8 mouse cellular contexts compared by ENCODE assay signal in the genomic region with DNA sequence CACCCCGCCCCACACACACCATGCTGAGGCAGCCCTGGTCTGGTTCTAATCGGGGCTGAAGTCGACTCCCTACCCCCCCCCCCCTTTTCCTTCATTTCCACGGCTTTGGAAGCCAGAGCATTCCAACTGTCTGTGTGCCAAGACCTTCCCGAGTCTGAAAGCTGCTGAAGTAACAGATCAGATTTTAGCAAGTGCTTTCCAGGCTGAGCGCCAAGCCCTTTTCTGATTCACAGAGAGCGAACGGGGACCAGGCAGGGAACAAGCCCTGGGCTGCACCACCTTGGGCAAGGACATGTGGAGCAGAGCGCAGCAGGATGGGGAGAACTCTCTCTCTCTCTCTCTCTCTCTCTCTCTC. TPM values are rescaled to one million over a fixed set of nuclear protein-coding genes. Genes with fewer than 3 reads are reported as not detected.
DNase-seq lines count a peak whose midpoint lies in the region; ATAC-seq and TF ChIP-seq lines count a peak whose summit lies in the region.

No protein-coding gene starts in this region.

- peak overlapping the region; percentile 64 for H3K4me3 ChIP-seq in hindbrain, embryonic 11.5 days (ENCODE audit: low read depth, low read length)
- no peak overlapping the region for H3K4me3 ChIP-seq in stomach, postnatal 0 days (ENCODE audit: low read depth, low read length)

- H3K4me2 ChIP-seq in hindbrain, embryonic 11.5 days (replicated peaks; ENCODE audit: low read depth, low read length) = peak overlapping the region; percentile 95
- no peak overlapping the region for H3K4me2 ChIP-seq in stomach, postnatal 0 days (replicated peaks; ENCODE audit: low read depth)

- no peak for TF ChIP-seq CTCF in stomach, postnatal 0 days (IDR thresholded peaks at IDR 0.05; ENCODE audit: low read depth)

- H3K4me1 ChIP-seq in hindbrain, embryonic 11.5 days (replicated peaks; ENCODE audit: control insufficient read depth, insufficient read depth, low read length) = peaks cover 16% of the 10 kb centered on the region
- peaks cover 5% of the 10 kb centered on the region; the same call in 1 of the 2 replicates for H3K4me1 ChIP-seq in stomach, postnatal 0 days (replicated peaks; ENCODE audit: control insufficient read depth, insufficient read depth)

- no peak overlapping the region for H3K9ac ChIP-seq in hindbrain, embryonic 11.5 days (ENCODE audit: low read depth, low read length)
- H3K9ac ChIP-seq in stomach, postnatal 0 days (ENCODE audit: low read length) = no peak overlapping the region

- peak; percentile 99 for DNase-seq in NIH3T3 (ENCODE audit: low read depth)
- DNase-seq in cerebellum, adult 18-20 months = peak; percentile 55 to 59
- DNase-seq in frontal cortex, postnatal 36 days (ENCODE audit: low spot score in 2 of 2) = peak; percentile 83 to 93
- no peak for DNase-seq in hindbrain, embryonic 11.5 days (ENCODE audit: low spot score)
- DNase-seq in layer of hippocampus, adult 9-11 months = peak; percentile 88
- peak; percentile 83 for DNase-seq in lung, postnatal 14 days
- peak; percentile 75 for DNase-seq in stomach, postnatal 0 days (ENCODE audit: low spot score)

- no peaks in the 10 kb centered on the region for H3K36me3 ChIP-seq in hindbrain, embryonic 11.5 days (ENCODE audit: control insufficient read depth, insufficient read depth, low read length)
- H3K36me3 ChIP-seq in stomach, postnatal 0 days (ENCODE audit: control insufficient read depth, insufficient read depth, low read length) = peaks cover 3% of the 10 kb centered on the region; the same call in 1 of the 2 replicates

- no peak overlapping the region for H3K27ac ChIP-seq in hindbrain, embryonic 11.5 days (ENCODE audit: low read depth, low read length)
- H3K27ac ChIP-seq in stomach, postnatal 0 days (replicated peaks) = no peak overlapping the region

- WGBS in hindbrain, embryonic 11.5 days = 10% methylated on average over 8 of the region's 9 CpGs
- 4% methylated on average over 9 of the region's 9 CpGs for WGBS in stomach, postnatal 0 days

- H3K9me3 ChIP-seq in hindbrain, embryonic 11.5 days (ENCODE audit: control insufficient read depth, low read length) = no peaks in the 10 kb centered on the region
- H3K9me3 ChIP-seq in stomach, postnatal 0 days (ENCODE audit: control insufficient read depth, low read length) = no peaks in the 10 kb centered on the region

- TF ChIP-seq EP300 in stomach, postnatal 0 days (optimal IDR thresholded peaks at IDR 0.05) = no peak

- ATAC-seq in hindbrain, embryonic 11.5 days (ENCODE audit: low FRiP score) = no peak
- ATAC-seq in stomach, postnatal 0 days (ENCODE audit: low FRiP score, low TSS enrichment) = peak; percentile 28; the same call in 1 of the 2 replicates
- ATAC-seq in monocyte, adult 5-6 weeks (replicated peaks; ENCODE audit: insufficient number of reproducible peaks, low FRiP score, low TSS enrichment, poor library complexity, severe bottlenecking) = no peak

- peaks cover 17% of the 10 kb centered on the region for H3K27me3 ChIP-seq in hindbrain, embryonic 11.5 days (ENCODE audit: control insufficient read depth, insufficient read depth, low read length)
- H3K27me3 ChIP-seq in stomach, postnatal 0 days (ENCODE audit: control insufficient read depth, insufficient read depth, low read length) = no peaks in the 10 kb centered on the region

RNA-seq across cellular contexts. Expression of gene Fgf18, which starts 1.1 kb away (rescaled TPM):
- polyA plus RNA-seq in hindbrain, embryonic 11.5 days (2014; fragmentation: Nextera tagmentation; extraction: Ambion mirVana) = 6.4 and 8.1 TPM in 2 replicates
- polyA plus RNA-seq in stomach, postnatal 0 days (2015; fragmentation: Nextera tagmentation; extraction: Ambion mirVana) = 1.4 and 2.3 TPM in 2 replicates
- not detected in 3 replicates for total RNA-seq in monocyte, adult 5-6 weeks (2017)

RNA-seq across cellular contexts. Expression of gene Npm1, which starts 16.9 kb away (rescaled TPM):
- polyA plus RNA-seq in hindbrain, embryonic 11.5 days (2014; fragmentation: Nextera tagmentation; extraction: Ambion mirVana) = 962 and 974 TPM in 2 replicates
- polyA plus RNA-seq in stomach, postnatal 0 days (2015; fragmentation: Nextera tagmentation; extraction: Ambion mirVana) = 343 and 356 TPM in 2 replicates
- total RNA-seq in monocyte, adult 5-6 weeks (2017) = 743 to 848 TPM (median 840 TPM) in 3 replicates

RNA-seq across cellular contexts. Expression of gene Tlx3, which starts 57.3 kb away (rescaled TPM):
- polyA plus RNA-seq in hindbrain, embryonic 11.5 days (2014; fragmentation: Nextera tagmentation; extraction: Ambion mirVana) = 12.9 and 19.0 TPM in 2 replicates
- not detected in 2 replicates for polyA plus RNA-seq in stomach, postnatal 0 days (2015; fragmentation: Nextera tagmentation; extraction: Ambion mirVana)
- total RNA-seq in monocyte, adult 5-6 weeks (2017) = not detected in 3 replicates

Comparison
In these comparisons a context has a peak if more than half of its experiments do, and no peak if none do; other contexts are left out.
1. RNA of gene Tlx3, which starts 57.3 kb away (polyA plus RNA-seq): 12.9 to 19.0 TPM in hindbrain, embryonic 11.5 days; not detected in stomach, postnatal 0 days; every median in the first group is over 10 times any median in the second.